Mouse (Mus musculus): ENCODE results near the gene Sptbn4. TPM values are rescaled to one million over a fixed set of nuclear protein-coding genes. Genes with fewer than 3 reads are reported as not detected.

The Sptbn4 gene
- polyA plus RNA-seq, 1 experiment from 2014 or later: 4.2 TPM

GRCm38 (mm10) chr7:27337175-27337853 lies 110.2 kb downstream of the Sptbn4 start, which contains the start of gene Ltbp4:
Gene Ltbp4, minus strand, starts transcription at chr7:27337692.
- Histone ChIP-seq H3K9ac (peak within 1 kb of the TSS; percentile 32), H3K36me3 (replicated peaks; ENCODE audit: control insufficient read depth, insufficient read depth) (peaks cover 12% of the 10 kb centered on the region), H3K27ac (no peak within 1 kb of the TSS), H3K9me3 (ENCODE audit: control insufficient read depth, low read length) (no peaks in the 10 kb centered on the region), H3K4me2 (replicated peaks) (peak within 1 kb of the TSS; percentile 51), H3K27me3 (ENCODE audit: control insufficient read depth, insufficient read depth, low read length) (peaks cover 57% of the 10 kb centered on the region), H3K4me3 (replicated peaks; ENCODE audit: low read length) (peak within 1 kb of the TSS; percentile 23), H3K4me1 (replicated peaks; ENCODE audit: control insufficient read depth, insufficient read depth, low read length) (peaks cover 24% of the 10 kb centered on the region)
- DNase-seq (ENCODE audit: low spot score) (no peak), ATAC-seq (ENCODE audit: low FRiP score) (no peak)
- WGBS: under 1% methylated on average over 36 of the region's 36 CpGs

GRCm38 (mm10) chr7:27335928-27336823 lies 111.3 kb downstream of the Sptbn4 start:
- Histone ChIP-seq H3K4me2 (replicated peaks) (peak overlapping the region; percentile 51), H3K9me3 (ENCODE audit: control insufficient read depth, low read length) (no peaks in the 10 kb centered on the region), H3K9ac (peak overlapping the region; percentile 24; the same call in 1 of the 2 replicates), H3K4me1 (replicated peaks; ENCODE audit: control insufficient read depth, insufficient read depth, low read length) (peaks cover 24% of the 10 kb centered on the region), H3K4me3 (replicated peaks; ENCODE audit: low read length) (peak overlapping the region; percentile 23), H3K27ac (no peak overlapping the region), H3K27me3 (ENCODE audit: control insufficient read depth, insufficient read depth, low read length) (peaks cover 68% of the 10 kb centered on the region), H3K36me3 (replicated peaks; ENCODE audit: control insufficient read depth, insufficient read depth) (peaks cover under 1% of the 10 kb centered on the region; the same call in 1 of the 2 replicates)
- DNase-seq (ENCODE audit: low spot score) (peak; percentile 94), ATAC-seq (ENCODE audit: low FRiP score) (peak; percentile 77)
- under 1% methylated on average over 47 of the region's 47 CpGs for WGBS

- H3K4me2 ChIP-seq (replicated peaks): no peak overlapping the region; the same call in 1 of the 2 replicates
- no peak overlapping the region for H3K9ac ChIP-seq
- no peaks in the 10 kb centered on the region for H3K9me3 ChIP-seq (ENCODE audit: control insufficient read depth, low read length)
- H3K27ac ChIP-seq: no peak overlapping the region
- H3K36me3 ChIP-seq (replicated peaks; ENCODE audit: control insufficient read depth, insufficient read depth): no peaks in the 10 kb centered on the region
- peaks cover 31% of the 10 kb centered on the region for H3K4me1 ChIP-seq (replicated peaks; ENCODE audit: control insufficient read depth, insufficient read depth, low read length)
- peaks cover 78% of the 10 kb centered on the region for H3K27me3 ChIP-seq (ENCODE audit: control insufficient read depth, insufficient read depth, low read length)
- no peak overlapping the region for H3K4me3 ChIP-seq (replicated peaks; ENCODE audit: low read length)
- no peak for ATAC-seq (ENCODE audit: low FRiP score)
- no peak for DNase-seq (ENCODE audit: low spot score)
- WGBS: 64% methylated on average over 15 of the region's 15 CpGs
Measured at GRCm38 (mm10) chr7:27335011-27335720, 112.3 kb downstream of the Sptbn4 start.

- WGBS: 2% methylated on average over 32 of the region's 32 CpGs
- Histone ChIP-seq H3K4me3 (replicated peaks; ENCODE audit: low read length) (no peak overlapping the region), H3K9ac (no peak overlapping the region), H3K27me3 (ENCODE audit: control insufficient read depth, insufficient read depth, low read length) (peaks cover 85% of the 10 kb centered on the region), H3K27ac (no peak overlapping the region), H3K36me3 (replicated peaks; ENCODE audit: control insufficient read depth, insufficient read depth) (no peaks in the 10 kb centered on the region), H3K9me3 (ENCODE audit: control insufficient read depth, low read length) (no peaks in the 10 kb centered on the region), H3K4me1 (replicated peaks; ENCODE audit: control insufficient read depth, insufficient read depth, low read length) (peaks cover 24% of the 10 kb centered on the region), H3K4me2 (replicated peaks) (peak overlapping the region; percentile 84; the same call in 1 of the 2 replicates)
- DNase-seq (ENCODE audit: low spot score) (no peak), ATAC-seq (ENCODE audit: low FRiP score) (no peak)
Measured at GRCm38 (mm10) chr7:27334405-27334911, 113.0 kb downstream of the Sptbn4 start.

GRCm38 (mm10) chr7:27333316-27333941 lies 114.1 kb downstream of the Sptbn4 start:
- H3K27me3 ChIP-seq (ENCODE audit: control insufficient read depth, insufficient read depth, low read length): peaks cover 96% of the 10 kb centered on the region
- H3K36me3 ChIP-seq (replicated peaks; ENCODE audit: control insufficient read depth, insufficient read depth): no peaks in the 10 kb centered on the region
- no peaks in the 10 kb centered on the region for H3K9me3 ChIP-seq (ENCODE audit: control insufficient read depth, low read length)
- H3K4me1 ChIP-seq (replicated peaks; ENCODE audit: control insufficient read depth, insufficient read depth, low read length): peaks cover 20% of the 10 kb centered on the region
- DNase-seq (ENCODE audit: low spot score) (no peak), ATAC-seq (ENCODE audit: low FRiP score) (no peak)
- H3K27ac ChIP-seq: no peak overlapping the region
- H3K4me3 ChIP-seq (replicated peaks; ENCODE audit: low read length): peak overlapping the region; percentile 43
- peak overlapping the region; percentile 57 for H3K9ac ChIP-seq
- WGBS: 2% methylated on average over 45 of the region's 77 CpGs
- H3K4me2 ChIP-seq (replicated peaks): peak overlapping the region; percentile 84

GRCm38 (mm10) chr7:27332353-27333199 lies 114.9 kb downstream of the Sptbn4 start:
- H3K4me1 ChIP-seq (replicated peaks; ENCODE audit: control insufficient read depth, insufficient read depth, low read length): peaks cover 19% of the 10 kb centered on the region
- H3K9ac ChIP-seq: peak overlapping the region; percentile 57; the same call in 1 of the 2 replicates
- H3K27me3 ChIP-seq (ENCODE audit: control insufficient read depth, insufficient read depth, low read length): peaks cover 97% of the 10 kb centered on the region
- WGBS: under 1% methylated on average over 39 of the region's 39 CpGs
- H3K4me2 ChIP-seq (replicated peaks): peak overlapping the region; percentile 84
- no peaks in the 10 kb centered on the region for H3K9me3 ChIP-seq (ENCODE audit: control insufficient read depth, low read length)
- H3K4me3 ChIP-seq (replicated peaks; ENCODE audit: low read length): peak overlapping the region; percentile 43
- ATAC-seq (ENCODE audit: low FRiP score): no peak
- no peak overlapping the region for H3K27ac ChIP-seq
- peak; percentile 76 for DNase-seq (ENCODE audit: low spot score)
- no peaks in the 10 kb centered on the region for H3K36me3 ChIP-seq (replicated peaks; ENCODE audit: control insufficient read depth, insufficient read depth)

GRCm38 (mm10) chr7:27331854-27332253 lies 115.6 kb downstream of the Sptbn4 start:
- Histone ChIP-seq H3K27me3 (ENCODE audit: control insufficient read depth, insufficient read depth, low read length) (peaks cover 97% of the 10 kb centered on the region), H3K4me3 (replicated peaks; ENCODE audit: low read length) (no peak overlapping the region; the same call in 1 of the 2 replicates), H3K9me3 (ENCODE audit: control insufficient read depth, low read length) (no peaks in the 10 kb centered on the region), H3K36me3 (replicated peaks; ENCODE audit: control insufficient read depth, insufficient read depth) (no peaks in the 10 kb centered on the region), H3K4me1 (replicated peaks; ENCODE audit: control insufficient read depth, insufficient read depth, low read length) (peaks cover 15% of the 10 kb centered on the region), H3K27ac (no peak overlapping the region), H3K9ac (no peak overlapping the region), H3K4me2 (replicated peaks) (peak overlapping the region; percentile 84)
- DNase-seq (ENCODE audit: low spot score) (no peak), ATAC-seq (ENCODE audit: low FRiP score) (no peak)
- WGBS: 7% methylated on average over 8 of the region's 8 CpGs

GRCm38 (mm10) chr7:27331541-27331851 lies 116.0 kb downstream of the Sptbn4 start:
- ATAC-seq (ENCODE audit: low FRiP score) (no peak), DNase-seq (ENCODE audit: low spot score) (no peak)
- Histone ChIP-seq H3K27me3 (ENCODE audit: control insufficient read depth, insufficient read depth, low read length) (peaks cover 97% of the 10 kb centered on the region), H3K36me3 (replicated peaks; ENCODE audit: control insufficient read depth, insufficient read depth) (no peaks in the 10 kb centered on the region), H3K27ac (no peak overlapping the region), H3K4me3 (replicated peaks; ENCODE audit: low read length) (peak overlapping the region; percentile 30; the same call in 1 of the 2 replicates), H3K4me2 (replicated peaks) (0 out of 2 replicates have a peak overlapping the region, but pooled peaks have one; percentile 53), H3K9me3 (ENCODE audit: control insufficient read depth, low read length) (no peaks in the 10 kb centered on the region), H3K9ac (no peak overlapping the region), H3K4me1 (replicated peaks; ENCODE audit: control insufficient read depth, insufficient read depth, low read length) (peaks cover 15% of the 10 kb centered on the region)
- WGBS: 3% methylated on average over 8 of the region's 8 CpGs
